Mouse (Mus musculus): ENCODE results near the gene Nr1h4.

DNA sequence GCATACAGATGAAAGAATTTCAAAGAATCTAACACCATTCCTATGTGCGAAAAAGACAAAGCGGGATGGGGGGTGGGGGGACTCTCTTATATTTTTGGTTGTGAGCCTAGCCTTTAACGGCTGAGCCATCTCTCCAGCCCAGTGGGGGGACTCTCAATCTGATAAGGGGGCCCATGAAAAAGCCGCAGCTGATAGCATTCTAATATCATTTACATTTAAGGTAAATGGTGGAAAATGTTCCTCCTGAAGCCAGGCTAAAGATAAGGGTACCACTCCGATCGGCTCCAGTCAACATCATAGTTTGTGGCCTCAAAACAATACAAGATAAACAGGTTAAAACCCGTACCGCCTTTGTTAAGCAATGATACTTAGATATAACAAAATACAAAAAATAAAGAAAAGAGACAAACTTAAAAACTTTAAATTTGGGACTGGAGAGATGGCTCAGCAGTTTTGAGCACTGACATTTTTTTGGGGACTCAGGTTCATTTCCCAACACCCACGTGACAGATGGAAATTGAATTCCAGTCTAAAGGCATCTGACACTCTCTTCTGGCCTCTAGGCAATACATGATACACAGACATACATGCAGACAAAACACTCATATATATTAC lies 110.1 kb downstream of the Nr1h4 start:
- no peak for TF ChIP-seq CTCF (IDR thresholded peaks at IDR 0.05; ENCODE audit: low read depth, low read length)
- TF ChIP-seq POLR2A (IDR thresholded peaks at IDR 0.05; ENCODE audit: extremely low read depth, insufficient read depth, low read length): no peak
